Mouse (Mus musculus) megakaryocyte, embryonic 14.5 days (primary cell): ENCODE data around the gene Treml4.

Source experiments
- FLI1 ChIP-seq: IDR thresholded peaks from 2 replicates; pipeline ENCODE4 v1.6.1; 2012; ENCODE audit warnings: low read length, inconsistent platforms, mixed read lengths
- GATA1 ChIP-seq: IDR thresholded peaks from 3 replicates; pipeline ENCODE4 v1.6.1; 2012; ENCODE audit warnings: mixed read lengths, low read length, inconsistent platforms, borderline replicate concordance

DNA sequence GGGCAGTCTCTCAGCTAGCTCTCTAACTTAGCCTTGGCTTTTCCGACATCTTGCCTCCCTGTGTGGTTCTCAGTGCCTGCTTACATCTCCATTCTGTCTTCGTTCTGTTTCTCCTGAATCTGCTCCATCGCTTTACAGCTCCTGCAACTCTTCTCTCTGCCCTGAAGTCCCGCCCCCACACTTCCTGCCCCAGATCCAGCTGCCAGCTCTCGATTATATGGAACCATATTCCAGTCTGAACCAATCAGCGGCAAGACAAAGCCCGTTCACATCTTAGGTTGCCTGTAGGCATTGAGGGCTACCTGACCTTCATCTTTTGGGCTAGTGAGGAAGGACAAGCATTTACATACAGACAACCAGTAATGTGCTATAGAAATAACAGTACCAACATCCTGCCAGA is 13.5 kb upstream of the Treml4 start:
- TF ChIP-seq FLI1 (no peak), GATA1 (no peak)
